Mouse (Mus musculus) intestine, embryonic 16.5 days (tissue): ENCODE data around the gene Krt10. TPM values are rescaled to one million over a fixed set of nuclear protein-coding genes. Genes with fewer than 3 reads are reported as not detected.

Source experiments
- ATAC-seq: fragments of 200-750 bp; cut with Nextera tagmentation; 2 replicates; pipeline ENCODE4 v1.8.0; 2017; ENCODE audit warnings: moderate TSS enrichment, moderate library complexity
- H3K27ac ChIP-seq: fragments of 300-500 bp; sonication (generic); 2 replicates; pipeline ENCODE4 v1.5.1; 2014; ENCODE audit warnings: mild to moderate bottlenecking, low read length
- H3K27me3 ChIP-seq: fragments of 300-500 bp; sonication (generic); replicated peaks from 2 replicates; pipeline ENCODE4 v1.6.1; 2014; ENCODE audit warnings: low read length, control low read depth, mixed read lengths; ENCODE audit not compliant: control insufficient read depth, insufficient read depth
- H3K36me3 ChIP-seq: fragments of 300-500 bp; sonication (generic); 2 replicates; pipeline ENCODE4 v1.6.1; 2014; ENCODE audit warnings: low read length, control low read depth; ENCODE audit not compliant: control insufficient read depth, insufficient read depth
- H3K4me1 ChIP-seq: fragments of 300-500 bp; sonication (generic); 2 replicates; pipeline ENCODE4 v1.6.1; 2014; ENCODE audit warnings: low read length, control low read depth, mixed read lengths; ENCODE audit not compliant: control insufficient read depth, insufficient read depth
- H3K4me2 ChIP-seq: fragments of 300-500 bp; sonication (generic); 2 replicates; pipeline ENCODE4 v1.6.1; 2014; ENCODE audit warnings: low read depth, low read length, control low read depth
- H3K4me3 ChIP-seq: fragments of 300-500 bp; sonication (generic); 2 replicates; pipeline ENCODE4 v1.5.1; 2014; ENCODE audit warnings: mild to moderate bottlenecking, low read length
- H3K9ac ChIP-seq: fragments of 300-500 bp; sonication (generic); 2 replicates; pipeline ENCODE4 v1.6.1; 2014; ENCODE audit warnings: low read depth, low read length
- H3K9me3 ChIP-seq: fragments of 300-500 bp; sonication (generic); 2 replicates; pipeline ENCODE4 v1.6.1; 2016; ENCODE audit warnings: low read length, control low read depth; ENCODE audit not compliant: control insufficient read depth
- WGBS: fragments of 180-500 bp; shearing (Covaris S2); extraction: QIAGEN DNeasy Blood & Tissue Kit; methylation state at CpG from one replicate; pipeline ENCODE4 v1.1.7; 2014; 5-methylcytosine and 5-hydroxymethylcytosine counted together
- polyA plus RNA-seq: library from polyadenylated mRNA; unstranded; fragments of >200 nt; fragmentation: Nextera tagmentation; extraction: Ambion mirVana; gene quantifications from 2 replicates; pipeline ENCODE4 v1.2.1, GENCODE M21; 2015

Krt10 gene
- polyA plus RNA-seq, 1 experiment from 2014 or later: 16.4 TPM

DNA sequence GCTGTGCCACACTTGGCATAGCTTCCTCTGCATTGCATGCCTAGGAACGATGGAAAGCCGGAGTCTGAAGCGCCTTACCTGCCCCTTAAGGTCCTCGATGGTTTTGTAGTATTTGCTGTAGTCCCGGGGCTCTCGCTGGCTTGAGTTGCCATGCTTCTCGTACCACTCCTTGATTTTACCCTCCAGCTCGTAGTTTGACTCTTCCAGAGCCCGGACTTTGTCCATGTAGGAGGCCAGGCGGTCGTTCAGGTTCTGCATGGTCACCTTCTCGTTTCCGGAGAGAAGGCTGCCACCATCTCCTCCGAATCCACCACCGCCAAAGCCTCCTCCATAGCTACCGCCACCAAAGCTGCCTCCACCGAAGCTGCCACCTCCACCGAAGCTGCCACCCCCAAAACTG is 503 bp downstream of the Krt10 start:
- Histone ChIP-seq H3K4me1 (peaks cover 3% of the 10 kb centered on the region; the same call in 1 of the 2 replicates), H3K36me3 (no peaks in the 10 kb centered on the region), H3K9ac (no peak overlapping the region), H3K27me3 (no peaks in the 10 kb centered on the region), H3K4me3 (no peak overlapping the region), H3K27ac (no peak overlapping the region), H3K4me2 (no peak overlapping the region), H3K9me3 (no peaks in the 10 kb centered on the region)
- WGBS: 89% methylated on average over 18 of the region's 18 CpGs
- ATAC-seq: no peak

DNA sequence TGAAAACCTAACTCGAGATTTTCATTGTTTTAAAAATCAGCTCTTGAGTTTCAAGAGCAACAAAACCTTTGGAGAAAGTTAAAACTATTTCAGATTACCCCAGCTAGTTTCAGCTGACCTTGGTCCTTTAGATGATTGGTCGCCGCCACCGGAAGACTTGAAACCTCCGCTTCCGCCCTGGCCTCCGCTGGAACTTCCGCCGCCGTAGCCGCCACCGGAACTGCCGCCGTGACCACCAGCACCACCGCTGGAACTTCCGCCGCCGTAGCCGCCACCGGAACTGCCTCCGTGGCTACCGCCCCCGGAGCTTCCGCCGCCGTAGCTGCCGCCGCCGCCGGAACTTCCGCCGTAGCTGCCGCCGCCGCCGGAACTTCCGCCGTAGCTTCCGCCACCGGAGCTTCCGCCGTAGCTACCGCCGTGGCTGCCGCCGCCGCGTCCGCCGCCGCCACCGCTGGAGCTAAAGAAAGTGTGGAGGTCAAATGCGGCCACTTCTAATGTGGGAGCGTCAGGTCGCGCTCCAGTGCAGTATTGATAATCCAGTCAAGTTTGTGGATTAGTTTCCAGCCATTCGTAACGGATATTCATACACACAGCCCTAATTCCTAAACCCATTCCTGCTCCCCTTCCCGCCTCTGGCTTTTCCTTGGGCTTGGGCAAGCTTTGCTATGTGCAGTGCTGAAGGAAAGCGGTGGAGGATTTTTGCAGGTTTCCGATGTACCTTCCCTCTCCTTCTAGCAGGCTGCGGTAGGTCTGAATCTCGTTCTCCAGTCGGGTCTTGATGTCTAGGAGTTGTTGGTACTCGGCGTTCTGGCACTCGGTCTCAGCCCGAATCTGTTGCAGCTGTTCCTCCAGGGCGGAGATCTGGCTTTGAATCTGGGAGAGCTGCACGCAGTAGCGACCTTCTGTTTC is 3.1 kb downstream of the Krt10 start:
- WGBS: under 1% methylated on average over 71 of the region's 71 CpGs
- peak; percentile 93 for ATAC-seq
- peak overlapping the region; percentile 56 for H3K4me3 ChIP-seq

DNA sequence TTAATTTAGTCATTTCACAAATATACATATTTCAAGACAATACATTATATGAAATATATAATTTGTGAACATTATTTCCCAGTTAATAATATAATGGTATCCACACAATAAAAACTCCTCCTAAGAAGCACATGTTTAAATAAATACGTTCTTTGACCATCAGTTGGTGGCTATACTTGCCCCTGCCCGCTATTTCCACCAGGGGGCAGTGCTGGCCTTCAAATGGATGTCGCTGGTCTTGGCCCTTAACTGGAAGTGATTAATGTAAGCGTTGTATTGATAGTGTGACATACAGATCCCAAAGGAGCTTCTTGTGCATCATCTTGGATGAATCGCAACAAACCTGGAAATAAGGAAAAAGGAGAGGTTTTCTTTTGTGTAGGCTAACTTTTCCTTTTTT is 9.6 kb downstream of the Krt10 start:
- no peak for ATAC-seq
- H3K4me2 ChIP-seq: no peak overlapping the region
- 16% methylated on average over 5 of the region's 5 CpGs for WGBS

More for the DNA sequence above, 3.1 kb downstream of the Krt10 start:
- H3K27me3 ChIP-seq: no peaks in the 10 kb centered on the region
- no peaks in the 10 kb centered on the region for H3K9me3 ChIP-seq
- H3K9ac ChIP-seq: peak overlapping the region; percentile 78
- H3K4me2 ChIP-seq: peak overlapping the region; percentile 65
- H3K27ac ChIP-seq: peak overlapping the region; percentile 99
- peaks cover 3% of the 10 kb centered on the region; the same call in 1 of the 2 replicates for H3K4me1 ChIP-seq
- no peaks in the 10 kb centered on the region for H3K36me3 ChIP-seq

DNA sequence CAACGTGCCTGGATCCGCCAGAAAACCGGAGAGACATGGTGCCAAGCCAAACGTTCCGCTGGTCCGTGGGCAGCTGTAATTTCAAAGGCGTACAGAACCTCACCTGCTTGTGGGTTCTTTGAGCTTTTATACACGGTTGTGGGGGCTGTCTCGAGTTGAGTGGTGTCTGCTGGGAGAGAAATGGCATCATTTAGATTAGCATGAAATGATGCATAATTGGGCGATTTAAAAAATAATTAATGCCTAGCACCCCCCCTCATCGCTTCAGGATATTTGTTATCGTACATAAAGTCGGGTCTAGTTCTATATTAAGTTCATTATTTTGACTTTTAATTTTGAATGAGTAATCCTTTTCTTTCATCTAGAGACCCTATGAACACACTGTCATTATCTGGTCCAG is 14.4 kb downstream of the Krt10 start, which contains the start of gene Krt28:
Gene Krt28, minus strand, starts transcription at position 101 of the 400 bp plus-strand sequence.
- Histone ChIP-seq H3K4me3 (no peak within 1 kb of the TSS), H3K27me3 (no peaks in the 10 kb centered on the region; the same call in 1 of the 2 replicates), H3K4me1 (no peaks in the 10 kb centered on the region), H3K9me3 (no peaks in the 10 kb centered on the region), H3K9ac (no peak within 1 kb of the TSS), H3K27ac (no peak within 1 kb of the TSS), H3K36me3 (no peaks in the 10 kb centered on the region), H3K4me2 (no peak within 1 kb of the TSS)
- WGBS: 79% methylated on average over 13 of the region's 13 CpGs
- no peak for ATAC-seq

More for the DNA sequence above, 9.6 kb downstream of the Krt10 start:
- Histone ChIP-seq H3K27ac (no peak overlapping the region), H3K9ac (no peak overlapping the region), H3K36me3 (no peaks in the 10 kb centered on the region), H3K27me3 (no peaks in the 10 kb centered on the region; the same call in 1 of the 2 replicates), H3K4me1 (no peaks in the 10 kb centered on the region), H3K9me3 (no peaks in the 10 kb centered on the region), H3K4me3 (no peak overlapping the region)

DNA sequence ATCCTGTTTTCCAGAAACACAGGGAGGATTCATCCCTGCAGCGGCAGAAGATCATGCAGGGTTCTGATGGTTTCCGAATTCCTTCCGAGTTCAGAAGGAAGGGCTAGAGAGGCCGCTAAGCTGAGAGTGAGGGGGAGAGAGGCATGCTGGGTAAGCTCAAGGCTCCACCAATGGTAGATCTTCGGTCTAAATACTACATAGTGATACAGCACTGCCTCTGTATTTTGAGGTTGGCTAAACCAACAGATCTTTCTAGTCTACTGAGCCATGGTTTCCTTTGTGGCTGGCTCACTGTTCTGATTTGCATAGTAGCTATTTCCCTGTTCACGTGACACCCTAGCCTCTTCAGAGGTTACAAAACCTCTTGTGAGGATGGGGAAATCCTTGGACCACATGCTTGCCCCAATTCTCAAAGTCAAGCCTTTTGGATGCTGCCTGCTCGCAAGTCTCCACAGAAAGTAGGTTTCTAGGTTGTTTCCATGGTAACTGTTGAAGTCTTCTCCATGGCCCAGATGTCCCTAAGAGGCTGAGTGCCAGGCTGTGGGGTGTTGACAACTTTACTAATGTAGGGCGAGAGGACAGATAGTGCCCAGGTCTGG is 19.2 kb downstream of the Krt10 start:
- Histone ChIP-seq H3K27me3 (no peaks in the 10 kb centered on the region; the same call in 1 of the 2 replicates), H3K4me2 (no peak overlapping the region), H3K36me3 (no peaks in the 10 kb centered on the region), H3K4me3 (no peak overlapping the region), H3K4me1 (no peaks in the 10 kb centered on the region), H3K9me3 (no peaks in the 10 kb centered on the region), H3K9ac (no peak overlapping the region), H3K27ac (no peak overlapping the region)
- ATAC-seq: no peak
- 87% methylated on average over 8 of the region's 8 CpGs for WGBS

DNA sequence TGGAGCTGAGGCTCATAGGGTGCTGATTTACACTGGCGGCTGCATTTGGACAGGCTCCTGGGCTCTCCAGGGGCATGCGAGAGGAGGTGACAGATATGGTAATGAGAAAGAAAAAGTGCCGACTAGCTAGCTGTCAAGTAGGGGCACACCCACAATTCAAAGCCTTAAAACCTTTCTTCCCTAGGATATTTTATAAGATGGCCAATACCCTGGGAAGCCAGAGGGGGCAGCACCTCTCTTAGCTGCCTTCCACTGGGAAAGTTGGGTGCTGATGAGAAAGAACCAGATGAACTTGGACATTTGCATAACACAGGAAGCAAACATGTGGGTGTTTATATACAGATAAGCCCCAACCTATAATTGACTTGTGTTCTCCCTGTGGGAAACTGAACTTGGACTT is 19.9 kb downstream of the Krt10 start:
- H3K4me3 ChIP-seq: no peak overlapping the region
- H3K27me3 ChIP-seq: no peaks in the 10 kb centered on the region
- no peak for ATAC-seq
- no peak overlapping the region for H3K4me2 ChIP-seq
- H3K9me3 ChIP-seq: no peaks in the 10 kb centered on the region
- H3K9ac ChIP-seq: no peak overlapping the region
- H3K36me3 ChIP-seq: no peaks in the 10 kb centered on the region
- no peak overlapping the region for H3K27ac ChIP-seq
- no peaks in the 10 kb centered on the region for H3K4me1 ChIP-seq
- WGBS: 4% methylated on average over 3 of the region's 3 CpGs

DNA sequence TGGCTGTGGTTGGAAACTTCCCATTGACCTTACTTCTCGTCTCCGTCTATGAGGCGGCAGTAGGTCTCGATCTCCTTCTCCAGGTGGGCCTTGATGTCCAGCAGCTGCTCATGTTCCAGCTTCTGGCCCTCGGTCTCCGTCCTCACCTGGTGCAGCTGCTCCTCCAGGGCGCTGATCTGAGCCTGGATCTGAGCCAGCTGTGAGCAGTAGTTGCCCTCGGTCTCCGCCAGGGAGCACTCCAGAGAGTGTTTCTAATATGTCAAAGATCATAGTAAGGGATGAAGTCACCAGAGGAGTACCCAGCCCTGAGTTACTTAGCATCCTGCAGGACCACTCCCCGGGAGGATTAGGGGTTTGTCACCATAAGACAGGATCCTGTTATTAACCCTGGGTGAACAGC is 22.4 kb downstream of the Krt10 start:
- no peak overlapping the region for H3K4me2 ChIP-seq
- ATAC-seq: no peak
- WGBS: 37% methylated on average over 10 of the region's 10 CpGs
- H3K27ac ChIP-seq: no peak overlapping the region
- no peak overlapping the region for H3K9ac ChIP-seq
- H3K9me3 ChIP-seq: no peaks in the 10 kb centered on the region
- no peaks in the 10 kb centered on the region for H3K27me3 ChIP-seq
- H3K4me1 ChIP-seq: no peaks in the 10 kb centered on the region
- H3K4me3 ChIP-seq: no peak overlapping the region
- no peaks in the 10 kb centered on the region for H3K36me3 ChIP-seq

DNA sequence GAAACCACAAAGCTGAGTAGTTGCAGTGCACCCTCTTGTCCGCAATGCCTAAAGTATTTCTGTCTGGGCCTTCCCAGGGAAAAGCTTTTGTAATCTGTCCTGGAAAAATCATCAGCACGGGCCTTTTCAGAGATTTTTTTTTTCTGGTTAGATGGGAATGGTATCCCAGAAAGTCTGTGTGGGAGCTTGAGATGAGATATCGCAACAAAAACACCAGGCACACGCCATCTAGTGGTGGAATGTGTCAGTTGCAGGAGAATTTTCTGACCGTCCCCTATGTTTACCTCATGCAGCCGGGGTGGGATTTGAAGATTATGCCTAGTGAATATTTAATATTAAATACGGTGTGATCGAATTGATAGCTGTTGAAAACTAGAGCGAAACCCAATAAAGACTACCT is 24.8 kb downstream of the Krt10 start:
- Histone ChIP-seq H3K4me2 (no peak overlapping the region), H3K27me3 (0 out of 2 replicates have a peak, but pooled peaks cover 2% of the 10 kb centered on the region), H3K36me3 (no peaks in the 10 kb centered on the region), H3K9me3 (no peaks in the 10 kb centered on the region), H3K4me1 (no peaks in the 10 kb centered on the region), H3K4me3 (no peak overlapping the region), H3K9ac (no peak overlapping the region), H3K27ac (no peak overlapping the region)
- ATAC-seq: no peak
- 21% methylated on average over 9 of the region's 9 CpGs for WGBS

DNA sequence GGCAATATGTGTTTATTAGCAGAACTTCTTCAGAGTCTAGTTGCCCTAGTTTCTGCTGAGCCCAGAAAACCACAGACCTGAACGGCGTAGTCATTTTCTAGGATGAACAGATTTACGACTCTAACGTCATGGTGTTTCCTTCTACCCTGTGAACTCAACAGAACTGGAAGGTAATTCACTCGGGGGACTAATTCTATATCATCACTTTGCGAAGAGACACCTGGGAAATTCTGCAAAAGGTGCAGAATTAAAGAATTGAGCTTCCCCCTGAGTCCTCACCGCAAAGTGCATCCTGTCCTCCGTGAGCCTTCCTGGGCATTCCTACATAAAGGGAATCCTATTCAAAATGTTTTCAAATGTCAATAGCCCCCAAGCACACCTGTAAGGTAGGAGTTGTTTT is 27.7 kb downstream of the Krt10 start:
- Histone ChIP-seq H3K36me3 (no peaks in the 10 kb centered on the region), H3K27ac (no peak overlapping the region), H3K4me2 (no peak overlapping the region), H3K4me1 (no peaks in the 10 kb centered on the region), H3K27me3 (0 out of 2 replicates have a peak, but pooled peaks cover 2% of the 10 kb centered on the region), H3K9ac (no peak overlapping the region), H3K4me3 (no peak overlapping the region), H3K9me3 (no peaks in the 10 kb centered on the region)
- no peak for ATAC-seq
- 75% methylated on average over 8 of the region's 8 CpGs for WGBS
